Mouse (Mus musculus) forelimb bud, embryonic 11.5 days (tissue): Measurements from ENCODE around the gene Mon1b.
A peak's percentile ranks its signal among the peaks of the same experiment; 100 is the strongest.

ENCODE experiments used
- DNase-seq: peaks from one replicate; pipeline ENCODE4 v3.0.0-alpha.2; 2012; ENCODE audit warnings: low read depth, low spot score

Gene Mon1b

DNA sequence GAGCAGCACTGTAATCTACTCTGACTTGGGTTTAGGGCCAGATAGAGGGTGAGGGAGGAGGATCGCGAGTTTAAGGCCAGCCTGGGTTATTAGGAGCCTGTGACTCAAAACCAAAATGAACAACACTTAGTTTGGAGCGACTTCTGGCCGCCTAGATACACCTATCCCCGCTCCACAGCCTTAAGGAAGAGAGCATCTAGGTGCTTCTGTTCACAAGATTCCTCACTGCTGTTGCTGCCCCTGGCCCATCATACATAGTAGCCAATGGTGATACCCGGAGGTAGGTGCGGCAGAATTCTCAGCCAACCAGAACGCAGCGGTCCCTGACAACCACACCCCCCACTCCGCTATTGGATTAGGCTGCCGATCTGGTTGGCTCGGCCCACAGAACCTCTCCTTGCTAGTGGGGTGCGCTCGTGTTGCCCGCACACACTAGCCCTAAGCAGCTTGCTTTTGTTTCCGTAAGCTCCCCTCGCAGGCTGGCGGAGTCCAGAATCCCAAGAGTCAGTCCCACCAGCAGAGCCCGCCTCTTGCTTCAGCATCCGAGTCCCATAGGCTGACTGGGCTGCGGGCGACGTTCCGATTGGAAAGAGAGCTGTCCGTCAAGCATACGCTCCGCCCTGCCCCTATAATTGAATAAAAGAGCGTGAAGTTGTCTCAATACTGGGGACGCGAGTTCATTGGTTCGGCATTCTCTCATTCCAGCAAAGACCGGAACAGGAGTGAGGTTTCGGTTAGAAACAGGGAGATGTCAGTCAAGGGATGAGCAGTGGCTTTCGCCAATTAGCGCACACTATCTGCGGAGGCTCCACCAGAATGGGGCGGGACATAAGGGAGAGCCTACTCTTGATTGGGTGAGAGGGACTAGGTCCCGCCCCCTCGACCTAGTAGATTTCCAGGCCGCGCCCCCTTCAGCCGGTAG lies at the start of gene Mon1b:
TSS of gene Mon1b (plus strand) at position 918 of the 922 bp plus-strand sequence.
- DNase-seq: peak; percentile 97

DNA sequence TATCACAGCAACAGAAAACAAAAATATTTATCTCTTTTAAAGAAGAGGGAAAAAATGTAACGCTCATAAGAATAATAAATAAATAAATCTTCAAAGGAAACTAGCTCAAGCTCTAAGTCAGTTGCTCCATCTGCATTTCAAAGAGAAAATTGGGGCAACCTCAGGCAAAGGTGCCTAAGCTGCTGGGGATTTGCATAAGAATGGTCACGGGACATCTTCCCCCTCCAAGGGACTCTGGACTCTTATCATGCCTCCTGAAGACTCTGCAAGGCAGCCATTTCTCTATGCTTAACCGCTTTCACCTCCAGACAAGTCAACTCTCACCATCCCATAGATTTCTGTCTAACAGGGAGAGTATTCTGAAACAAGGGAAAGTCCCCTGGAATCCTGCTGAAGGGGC lies 37.0 kb upstream of the Mon1b start:
- DNase-seq: no peak

DNA sequence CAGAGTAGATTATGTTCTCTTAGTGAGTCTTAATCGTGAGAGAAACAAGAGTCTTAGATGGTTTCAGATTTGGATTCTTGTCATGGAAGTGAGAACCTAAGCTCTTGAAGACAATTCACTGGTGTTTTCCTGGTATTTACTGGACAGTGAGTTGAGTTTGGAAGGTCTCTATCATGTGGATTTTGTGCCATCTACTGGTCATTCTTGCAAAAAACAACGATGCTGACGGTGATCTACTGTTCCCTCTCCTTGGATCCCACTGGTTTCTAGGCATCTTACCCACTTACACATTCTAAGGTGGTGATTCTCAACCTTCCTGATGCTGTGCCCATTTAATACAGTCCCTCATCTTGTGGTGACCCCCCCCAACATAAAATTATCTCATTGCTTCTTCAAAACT lies 2.8 kb upstream of the Mon1b start:
- DNase-seq: peak; percentile 50

DNA sequence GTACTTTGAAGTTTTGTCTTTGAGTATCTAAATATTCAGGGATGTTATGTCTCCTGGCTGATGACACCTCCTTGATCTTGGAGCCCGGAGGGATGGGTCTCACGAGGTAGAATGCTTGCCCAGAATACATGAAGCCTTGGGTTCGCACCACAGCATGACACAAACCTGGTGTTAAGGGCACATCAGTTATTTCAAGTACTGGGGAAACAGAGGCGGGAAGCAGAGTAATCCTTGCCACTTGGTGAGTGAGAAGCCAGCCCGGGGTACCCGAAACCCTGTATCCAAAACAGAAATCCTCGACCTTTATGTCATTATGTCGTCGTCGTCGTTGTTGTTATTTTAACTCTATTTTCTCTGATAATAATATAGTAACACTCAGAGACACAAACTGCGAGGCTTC lies 1.2 kb upstream of the Mon1b start:
- DNase-seq: no peak

DNA sequence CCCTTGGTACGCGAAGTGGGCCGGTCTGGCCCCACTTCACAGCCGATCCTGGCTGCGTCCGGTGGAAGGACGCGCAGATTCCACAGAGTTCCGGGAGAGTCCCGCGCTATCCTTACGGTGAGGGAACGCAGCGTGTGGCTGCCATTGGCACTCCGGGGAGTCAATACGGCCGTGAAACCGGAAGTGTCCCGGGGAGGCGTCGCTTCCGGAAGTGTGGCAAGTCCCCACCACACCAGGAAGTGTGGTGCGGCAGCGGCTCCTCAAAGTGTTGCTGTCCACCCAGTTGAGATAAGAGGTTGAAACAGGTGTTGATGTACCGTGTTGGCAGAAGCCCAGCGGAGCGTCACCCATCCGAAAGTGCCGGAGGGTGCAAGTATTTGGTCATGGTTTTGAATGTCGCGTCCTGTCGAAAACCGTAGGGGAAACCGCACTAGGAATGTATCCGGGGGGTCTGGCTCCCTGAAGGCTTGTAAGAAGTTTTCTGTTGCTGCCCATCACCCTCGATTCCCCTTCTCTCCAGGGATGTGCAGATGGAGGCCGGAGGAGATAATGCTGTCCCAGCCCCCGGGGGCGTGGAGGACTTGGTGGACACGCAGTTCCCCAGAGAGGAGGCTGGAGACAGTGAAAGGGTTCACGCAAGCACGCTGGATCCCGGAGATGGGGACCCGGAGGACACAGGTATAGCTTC lies 349 bp downstream of the Mon1b start:
- no peak for DNase-seq

DNA sequence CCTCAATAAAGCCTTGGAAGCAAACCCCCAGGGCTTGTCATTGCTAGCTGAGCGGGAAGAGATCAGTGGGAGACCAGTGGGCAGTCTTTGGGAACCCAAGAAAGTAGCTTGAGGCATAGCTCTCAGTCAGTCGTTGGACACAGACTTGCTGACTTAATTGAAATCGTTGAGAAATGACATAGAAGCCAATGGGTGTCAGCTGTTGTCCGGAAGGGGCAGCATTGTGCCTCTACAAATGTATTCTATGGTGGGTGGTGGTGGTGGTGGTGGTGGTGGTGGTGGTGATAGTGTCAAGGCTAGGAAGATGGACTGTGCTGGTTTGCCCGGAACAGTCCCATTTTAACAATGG lies 867 bp downstream of the Mon1b start:
- no peak for DNase-seq

DNA sequence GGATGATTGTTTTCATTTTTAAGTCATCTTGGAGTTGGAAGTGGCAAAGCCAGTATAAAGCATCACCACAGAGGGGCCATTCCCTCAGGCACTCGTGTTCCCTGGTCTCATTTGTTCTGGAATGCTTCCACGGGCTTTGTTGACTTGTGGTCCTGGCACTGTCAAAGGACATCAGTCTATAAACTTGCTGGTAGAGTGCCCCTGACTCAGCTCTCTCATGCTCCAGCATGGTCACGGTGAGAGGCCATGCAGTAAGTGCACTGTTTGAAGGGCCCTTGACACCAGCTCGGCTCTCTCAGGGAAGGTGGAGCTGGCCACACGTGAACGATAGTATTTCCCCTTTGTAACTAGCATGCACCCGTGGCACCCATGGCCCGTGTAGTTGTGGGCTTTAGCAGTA lies 5.0 kb downstream of the Mon1b start:
- no peak for DNase-seq

DNA sequence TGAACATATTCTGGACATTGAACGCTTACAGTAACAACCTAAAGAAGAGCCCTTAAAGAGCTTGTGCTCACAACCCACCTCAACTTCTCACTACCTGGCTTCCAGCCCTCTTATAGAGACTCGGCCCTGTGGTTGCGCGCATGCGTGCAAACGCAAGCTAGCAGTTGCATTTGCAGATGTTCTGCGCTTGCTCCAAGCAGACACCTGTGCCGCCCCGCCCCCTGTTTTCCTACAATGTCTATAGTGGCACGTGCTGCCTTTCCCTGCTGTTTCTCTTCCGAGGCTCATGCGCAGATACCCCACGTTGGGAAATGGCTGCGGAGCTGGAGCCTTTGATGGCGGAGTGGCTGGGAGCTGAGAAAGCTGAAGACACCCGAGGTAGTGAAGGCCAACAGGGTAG lies 7.5 kb downstream of the Mon1b start, which contains the start of gene Syce1l:
TSS of gene Syce1l (plus strand) at position 288 of the 400 bp plus-strand sequence.
- no peak for DNase-seq

DNA sequence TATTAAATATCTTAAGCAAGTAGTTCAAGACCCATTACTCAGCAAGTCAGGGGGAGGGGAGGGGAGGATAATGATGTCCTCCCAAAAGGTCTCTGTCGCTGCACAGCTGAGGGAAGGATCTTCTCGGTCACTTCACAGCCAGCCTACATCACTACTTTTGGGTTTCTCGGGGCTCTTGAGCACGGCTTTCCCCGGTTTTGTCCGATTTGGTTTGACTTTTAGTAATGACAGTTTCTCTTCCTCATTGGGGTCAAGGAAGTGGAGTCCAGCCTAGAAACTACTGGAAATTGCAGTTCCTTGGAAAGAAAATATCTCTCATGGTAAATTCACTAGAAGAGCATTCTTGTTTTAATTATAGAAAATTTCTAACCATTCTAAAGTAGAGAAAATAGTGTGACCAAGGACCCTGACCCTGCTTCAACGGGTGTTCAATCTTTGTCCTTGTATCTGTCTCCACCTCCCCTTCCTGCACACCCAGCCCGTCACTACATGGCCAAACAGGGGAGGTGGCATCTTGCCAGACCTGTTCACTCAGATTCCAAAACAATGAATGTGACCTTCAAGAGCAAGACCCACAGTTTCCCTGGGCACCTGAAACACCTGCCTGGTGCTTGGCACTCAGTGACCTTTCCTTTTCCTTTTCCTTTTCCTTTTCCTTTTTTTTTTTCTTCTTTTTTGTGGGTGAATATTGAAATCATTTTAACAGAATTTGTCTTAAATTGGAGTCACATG lies 8.3 kb downstream of the Mon1b start:
- DNase-seq: no peak

DNA sequence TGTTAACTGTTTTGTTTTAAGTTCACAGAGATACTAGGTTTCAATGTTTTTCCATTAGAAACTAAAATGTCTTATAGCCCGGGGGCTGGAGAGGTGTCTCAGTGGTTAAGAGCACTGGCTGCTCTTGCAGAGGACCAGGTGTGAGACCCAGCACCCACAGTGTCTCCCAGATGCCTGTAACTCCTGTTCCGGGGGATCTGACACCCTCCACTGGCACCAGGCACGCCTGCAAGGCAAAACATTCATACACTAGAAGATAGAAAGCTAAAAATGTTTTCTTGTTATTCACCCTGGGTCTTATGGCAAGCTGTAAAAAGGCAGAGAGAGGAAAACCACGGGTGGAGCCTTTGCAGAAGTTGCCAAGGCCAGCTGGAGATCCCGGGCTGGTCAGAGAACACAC lies 9.8 kb downstream of the Mon1b start:
- DNase-seq: no peak

DNA sequence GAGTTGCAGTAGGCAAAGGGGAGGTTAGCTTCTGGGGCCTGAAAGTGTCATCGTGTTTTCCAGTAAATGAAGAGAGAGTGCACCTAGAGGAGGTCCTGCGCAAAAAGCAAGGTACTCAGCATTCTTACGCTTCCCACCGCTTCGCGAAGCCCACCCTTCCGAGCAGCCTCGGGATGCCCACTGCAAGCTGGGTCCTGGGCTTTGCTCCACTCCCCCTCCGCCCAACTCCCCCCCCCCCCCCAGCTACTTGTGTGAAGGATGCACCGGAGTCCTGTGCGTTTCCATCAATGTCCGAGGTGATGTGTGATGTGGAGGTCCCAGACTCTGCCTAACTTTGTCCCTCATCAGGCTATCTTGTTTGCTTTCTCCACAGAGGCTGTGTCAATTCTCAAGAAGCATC lies 17.1 kb downstream of the Mon1b start:
- no peak for DNase-seq

DNA sequence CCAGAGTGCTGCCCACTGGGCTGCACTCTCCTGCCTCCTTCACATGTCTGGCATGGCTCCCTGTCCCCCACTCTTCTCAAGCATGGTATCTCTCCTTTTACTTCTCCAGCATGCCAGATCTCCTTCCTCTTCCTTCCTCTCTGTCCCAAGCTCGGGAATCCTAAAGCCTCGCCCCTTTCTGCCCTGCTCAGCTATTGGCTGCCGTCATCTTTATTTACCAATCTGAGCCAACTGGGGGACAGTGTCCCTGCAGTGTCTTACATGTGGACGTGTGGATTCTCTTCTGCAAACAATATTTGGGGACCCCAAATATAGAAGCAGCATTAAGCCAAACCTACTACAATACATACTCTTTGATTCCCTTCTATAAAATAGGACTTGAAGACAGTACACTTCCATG lies 17.8 kb downstream of the Mon1b start:
- DNase-seq: no peak

DNA sequence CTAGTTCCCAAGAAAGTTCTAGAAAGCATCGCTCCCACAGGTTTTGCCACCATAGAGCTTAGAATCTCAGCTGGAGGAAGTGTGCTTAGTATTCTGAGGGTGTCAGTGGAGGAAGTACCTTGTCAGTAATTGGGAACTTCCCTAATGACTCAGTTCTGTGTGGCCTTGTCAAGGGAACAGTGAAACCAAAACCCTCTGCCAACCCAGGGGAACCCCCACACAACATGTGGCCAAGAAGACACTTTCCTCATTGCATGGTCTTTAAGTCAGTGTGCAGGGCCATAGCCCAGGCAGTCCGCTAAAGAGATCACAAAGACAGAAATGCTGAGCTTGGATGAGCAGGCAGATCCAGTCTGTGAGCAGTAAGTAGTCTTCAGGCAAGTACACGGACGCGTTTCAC lies 20.8 kb downstream of the Mon1b start:
- no peak for DNase-seq

DNA sequence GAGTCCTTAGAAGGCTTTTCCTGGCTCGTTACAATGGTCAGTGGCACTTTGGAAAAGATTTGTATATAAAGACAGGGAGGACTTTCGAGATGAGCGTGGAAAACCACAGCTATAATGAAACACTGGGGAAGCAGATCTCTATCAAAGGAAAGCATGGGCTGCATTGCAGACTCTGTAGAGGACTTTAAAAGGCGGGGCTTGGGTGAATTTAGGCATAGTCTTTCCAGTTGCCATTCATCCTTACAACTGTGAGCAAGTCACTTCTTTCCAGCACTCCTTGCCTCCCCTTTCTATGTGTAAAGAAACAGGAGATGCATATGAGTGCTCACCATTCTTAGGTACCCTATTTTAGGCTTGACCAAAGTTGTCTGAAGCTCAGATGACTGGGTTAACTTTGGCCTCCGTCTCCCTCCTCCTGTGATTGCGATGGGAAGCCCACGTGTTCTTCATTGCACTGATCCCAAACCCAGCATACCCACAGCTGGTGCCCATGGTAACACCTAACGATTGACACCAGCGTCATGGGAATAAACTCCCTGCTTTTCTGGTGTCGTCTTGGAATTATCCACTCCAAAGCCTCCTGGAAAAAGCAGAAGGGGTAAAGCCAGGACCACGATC lies 21.4 kb downstream of the Mon1b start:
- no peak for DNase-seq

DNA sequence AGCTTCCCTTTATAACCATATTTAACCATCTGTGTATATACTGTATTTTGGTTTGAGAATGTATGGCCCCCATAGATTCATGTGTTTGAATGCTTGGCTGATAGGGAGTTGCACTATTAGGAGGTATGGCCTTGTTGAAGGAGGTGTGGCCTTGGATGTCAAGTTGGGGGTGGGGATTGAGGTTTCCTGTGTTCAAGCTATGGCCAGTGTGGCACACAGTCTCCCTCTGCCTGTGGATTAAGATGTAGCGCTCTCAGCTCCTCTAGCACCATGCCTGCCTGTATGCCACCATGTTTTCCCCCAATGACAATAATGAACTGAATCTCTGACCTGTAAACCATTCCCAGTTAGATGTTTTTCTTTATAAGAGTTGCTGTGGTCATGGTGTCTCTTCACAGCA lies 24.7 kb downstream of the Mon1b start:
- DNase-seq: no peak

DNA sequence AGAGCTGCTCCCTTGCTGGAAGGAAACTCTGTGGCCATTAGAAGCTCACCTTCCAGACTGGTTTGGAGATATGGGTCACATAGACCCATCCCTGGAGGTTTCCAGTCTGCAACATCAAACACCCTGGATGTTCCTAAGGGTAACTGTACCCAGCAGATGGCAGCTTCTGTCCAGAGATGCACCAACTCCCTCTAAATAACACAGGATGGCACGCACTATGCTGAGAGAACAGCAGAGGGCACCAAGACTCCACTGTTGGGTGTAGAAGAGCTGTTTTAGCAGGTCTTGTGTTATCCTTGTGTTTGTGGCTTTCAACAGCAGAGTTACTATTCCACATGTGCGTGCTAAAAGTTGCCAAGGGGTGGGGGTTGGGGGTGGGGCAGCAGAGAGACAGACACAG lies 29.2 kb downstream of the Mon1b start:
- peak; percentile 82 for DNase-seq

DNA sequence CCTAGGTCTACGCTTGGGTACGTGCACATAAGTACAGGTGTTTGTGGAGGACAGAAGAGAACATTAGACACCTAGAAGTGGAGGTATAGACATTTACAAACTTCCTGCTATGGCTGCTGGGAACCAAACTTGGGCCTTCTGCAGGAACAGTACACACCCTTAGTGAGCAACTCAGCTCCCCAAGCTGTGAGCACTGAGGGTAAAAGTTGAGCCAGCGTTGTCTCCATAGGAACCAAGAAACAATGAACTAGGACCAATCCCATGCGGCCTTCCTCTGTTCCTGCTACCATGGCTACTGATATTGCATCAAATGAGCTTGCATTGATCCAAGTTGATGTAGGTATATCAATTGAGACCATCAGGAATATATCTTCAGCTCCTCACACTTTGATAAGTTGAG lies 29.6 kb downstream of the Mon1b start:
- DNase-seq: no peak

DNA sequence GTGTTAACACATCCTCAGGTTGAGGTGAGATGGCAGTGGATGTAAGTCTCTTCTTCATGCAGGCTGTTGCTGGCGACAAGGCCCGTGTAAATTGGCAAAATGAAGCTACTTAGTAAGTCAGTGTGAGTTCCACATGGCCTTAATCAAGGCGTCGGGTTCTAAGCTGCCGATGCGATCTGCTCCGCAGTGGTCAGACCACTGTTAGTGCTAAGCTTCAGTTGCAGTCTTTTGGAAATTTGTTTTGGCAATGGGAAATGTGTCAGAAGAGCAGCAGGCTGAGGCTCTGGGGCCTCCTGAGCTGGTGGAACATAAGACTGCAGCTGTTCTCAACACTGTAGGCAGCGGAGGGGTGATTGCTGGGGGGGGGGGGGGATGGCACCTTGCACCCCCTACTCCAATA lies 30.6 kb downstream of the Mon1b start:
- no peak for DNase-seq

DNA sequence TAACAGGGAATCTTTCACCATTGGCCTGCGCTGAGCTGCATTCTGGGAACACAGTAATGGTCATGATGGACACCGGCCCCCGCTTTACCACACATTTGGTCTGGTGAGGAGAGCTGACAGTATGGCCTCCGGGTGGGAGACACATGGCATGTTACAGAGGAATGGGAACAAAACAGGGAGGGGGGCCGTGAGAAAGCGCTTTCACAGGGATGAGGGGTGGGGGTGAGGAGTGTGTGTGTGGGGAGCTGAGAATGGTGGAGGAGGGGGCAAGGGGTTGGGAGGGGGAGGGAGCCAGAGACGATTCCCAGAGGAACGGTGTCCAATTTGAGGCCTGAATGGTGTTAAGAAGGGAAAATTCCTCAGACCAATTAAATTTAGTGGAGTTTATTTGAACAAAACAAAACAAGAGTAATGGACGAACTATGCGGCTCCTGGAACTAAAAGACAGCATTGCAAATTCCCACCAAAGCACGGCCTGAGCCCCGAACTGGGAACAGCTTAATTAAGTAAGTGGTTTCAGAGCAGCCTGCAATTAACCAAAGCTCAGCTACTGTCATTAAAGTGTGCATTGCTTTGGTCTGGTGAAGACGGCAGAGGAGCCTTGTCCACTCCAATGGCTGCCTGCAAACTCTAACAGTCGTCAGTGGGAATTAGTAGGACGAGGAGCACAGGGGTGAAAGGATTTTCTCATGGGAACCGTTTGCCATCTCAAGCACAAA lies 31.5 kb downstream of the Mon1b start:
- no peak for DNase-seq

DNA sequence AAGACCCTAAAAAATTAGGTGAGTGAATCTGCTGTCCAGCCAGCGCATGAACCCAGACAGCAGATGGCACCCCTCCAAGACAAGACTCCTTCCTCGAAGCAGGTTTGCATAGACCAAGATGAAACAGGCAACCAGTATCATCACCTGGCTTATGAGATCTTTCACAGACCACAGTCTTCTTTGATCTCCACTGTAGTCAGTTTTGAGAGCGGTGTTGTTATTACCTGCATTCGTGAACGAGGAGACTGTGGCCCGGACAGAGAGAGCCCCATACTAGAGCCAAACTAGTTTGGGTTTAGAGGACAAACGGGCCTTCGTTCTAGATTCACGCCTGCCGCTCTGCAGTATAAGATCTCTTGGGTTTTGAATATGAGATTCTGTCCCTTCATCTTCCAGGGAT lies 34.5 kb downstream of the Mon1b start:
- DNase-seq: no peak

DNA sequence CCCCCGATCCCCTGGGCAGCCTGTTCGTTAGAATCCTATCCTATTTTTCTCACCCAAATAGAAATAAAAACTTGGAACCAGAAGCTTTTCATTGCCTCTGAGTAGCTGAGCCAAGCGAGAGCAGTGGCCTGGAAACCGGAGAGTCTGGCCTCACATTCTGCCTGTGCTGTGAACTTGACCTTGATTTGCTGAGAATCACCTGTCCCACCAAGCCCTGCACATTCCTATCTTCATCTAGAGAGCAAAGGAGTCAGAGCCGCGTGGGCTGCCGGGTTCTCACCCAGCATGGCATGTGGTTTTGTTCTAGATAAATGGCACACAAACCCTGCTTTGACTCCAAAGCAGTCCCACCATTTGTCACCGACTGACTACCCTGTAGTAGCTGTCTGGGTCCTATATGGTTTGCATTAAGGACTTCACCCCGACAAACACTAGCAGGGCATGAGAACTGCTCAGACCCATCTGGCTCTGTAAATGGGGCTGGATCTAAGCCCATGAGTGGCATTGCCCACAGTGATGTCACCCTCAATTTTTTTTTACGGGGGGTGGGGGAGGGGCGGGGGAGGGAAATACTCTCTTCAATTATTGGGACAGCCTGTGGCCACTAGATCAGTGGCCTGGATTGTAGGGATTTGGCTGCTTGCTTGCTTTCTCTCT lies 37.3 kb downstream of the Mon1b start:
- DNase-seq: no peak
